Mouse (Mus musculus): ENCODE measurements around the gene Osbpl3. TPM values are rescaled to one million over a fixed set of nuclear protein-coding genes. Genes with fewer than 3 reads are reported as not detected.

Gene Osbpl3
- polyA plus RNA-seq, 1 experiment from 2014 or later, result 1.4 TPM

DNA sequence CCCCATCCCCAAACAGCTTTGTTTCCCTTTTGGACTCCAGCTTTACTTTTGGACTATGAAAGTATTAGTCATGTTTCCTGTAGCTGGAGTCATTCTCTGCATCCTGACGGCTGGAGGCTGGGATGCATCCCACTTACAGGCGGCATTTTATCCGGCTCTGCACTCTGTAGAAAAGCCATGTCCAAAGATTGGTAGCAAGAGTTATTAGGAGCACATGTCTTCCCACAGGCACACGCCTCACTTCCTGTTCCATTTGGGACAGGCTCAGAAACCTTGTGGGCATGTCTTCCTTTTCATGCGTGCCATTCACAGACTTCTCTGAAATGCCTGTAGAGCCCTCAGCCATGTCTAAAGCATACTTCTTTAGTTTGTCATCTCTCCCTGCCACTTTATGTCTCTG is 76.9 kb downstream of the Osbpl3 start:
- Histone ChIP-seq H3K27ac (no peak overlapping the region), H3K4me2 (no peak overlapping the region), H3K36me3 (no peaks in the 10 kb centered on the region), H3K27me3 (replicated peaks) (no peaks in the 10 kb centered on the region), H3K9ac (no peak overlapping the region), H3K9me3 (replicated peaks) (0 out of 2 replicates have a peak, but pooled peaks cover 3% of the 10 kb centered on the region), H3K4me1 (peaks cover 37% of the 10 kb centered on the region), H3K4me3 (no peak overlapping the region)
- 59% methylated on average over 5 of the region's 5 CpGs for WGBS (ENCODE audit: insufficient replicate concordance)
- ATAC-seq, result no peak

DNA sequence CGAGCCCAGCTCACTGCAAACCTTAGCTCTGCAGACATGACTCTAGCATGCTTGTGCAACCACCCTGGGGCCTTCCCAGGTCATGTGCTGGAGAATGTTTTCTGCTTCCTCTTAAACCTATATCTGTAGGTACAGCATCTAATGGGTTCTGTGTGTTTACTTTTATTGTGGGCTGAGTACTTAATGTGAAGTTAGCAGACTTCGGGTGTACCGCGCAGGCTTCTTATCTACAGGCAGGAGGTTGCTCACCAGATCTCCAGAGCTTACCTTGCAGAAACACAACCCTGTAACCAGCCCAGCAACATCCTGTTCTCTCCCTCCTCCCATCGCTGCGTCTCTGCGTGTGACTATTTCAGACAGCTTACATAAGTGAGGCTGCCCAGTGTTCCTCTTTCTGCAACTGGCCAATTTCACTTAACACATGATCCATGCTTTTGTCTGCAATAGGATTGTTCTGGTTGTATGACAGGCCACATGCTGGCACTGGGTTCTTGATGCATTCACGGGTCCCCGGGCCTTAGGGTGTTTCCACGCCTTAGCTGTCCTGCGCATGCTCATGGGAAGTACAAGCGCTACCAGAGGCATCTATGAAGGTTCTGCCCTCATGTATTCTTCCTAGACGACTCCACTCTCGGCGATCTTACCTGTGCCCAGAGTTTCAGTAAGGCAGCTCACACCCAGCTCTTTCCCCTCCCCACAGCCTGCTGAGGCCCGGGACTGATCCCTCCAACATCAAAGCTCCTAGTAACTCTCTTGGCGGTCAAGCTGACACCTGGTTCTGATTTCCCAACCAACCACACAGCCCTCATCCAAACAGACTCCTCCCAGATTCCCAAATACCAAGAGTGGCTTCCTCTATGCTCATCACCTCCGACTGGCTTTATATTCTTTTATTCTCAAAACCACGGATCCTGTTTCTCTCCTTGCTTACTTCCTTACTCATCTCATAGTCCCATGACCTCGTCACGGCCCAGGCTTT is 78.0 kb downstream of the Osbpl3 start:
- Histone ChIP-seq H3K9ac (no peak overlapping the region), H3K9me3 (replicated peaks) (0 out of 2 replicates have a peak, but pooled peaks cover 3% of the 10 kb centered on the region), H3K4me3 (no peak overlapping the region), H3K27ac (peak overlapping the region; percentile 67), H3K27me3 (replicated peaks) (no peaks in the 10 kb centered on the region), H3K4me1 (peaks cover 37% of the 10 kb centered on the region), H3K36me3 (no peaks in the 10 kb centered on the region), H3K4me2 (no peak overlapping the region)
- peak; percentile 40; the same call in 1 of the 2 replicates for ATAC-seq
- WGBS (ENCODE audit: insufficient replicate concordance), result 40% methylated on average over 21 of the region's 21 CpGs

DNA sequence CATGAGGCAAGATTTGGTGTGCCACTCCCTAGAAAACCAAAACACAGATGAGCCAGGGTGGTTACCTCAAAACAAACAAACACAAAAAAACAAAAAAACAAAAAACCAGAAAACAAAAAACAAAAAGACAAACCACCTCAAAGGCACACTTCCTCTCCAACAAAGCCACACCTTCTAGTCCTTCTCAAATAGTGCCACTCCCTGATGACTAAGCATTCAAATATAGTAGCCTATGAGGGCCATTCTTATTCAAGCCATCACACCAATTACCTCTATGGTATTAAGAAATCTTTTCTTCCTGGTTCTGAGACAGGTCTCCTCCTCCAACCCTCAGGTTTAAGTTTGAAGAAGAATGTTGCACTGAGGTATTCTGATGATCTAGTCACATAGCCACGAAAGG is 79.3 kb downstream of the Osbpl3 start:
- WGBS (ENCODE audit: insufficient replicate concordance), result 72% methylated on average over 1 of the region's 1 CpGs
- no peak overlapping the region for H3K4me3 ChIP-seq
- ATAC-seq, result no peak
- H3K27me3 ChIP-seq (replicated peaks), result no peaks in the 10 kb centered on the region
- H3K36me3 ChIP-seq, result no peaks in the 10 kb centered on the region
- H3K4me2 ChIP-seq, result no peak overlapping the region
- no peak overlapping the region for H3K9ac ChIP-seq
- 0 out of 2 replicates have a peak, but pooled peaks cover 3% of the 10 kb centered on the region for H3K9me3 ChIP-seq (replicated peaks)
- peaks cover 35% of the 10 kb centered on the region for H3K4me1 ChIP-seq
- no peak overlapping the region for H3K27ac ChIP-seq

DNA sequence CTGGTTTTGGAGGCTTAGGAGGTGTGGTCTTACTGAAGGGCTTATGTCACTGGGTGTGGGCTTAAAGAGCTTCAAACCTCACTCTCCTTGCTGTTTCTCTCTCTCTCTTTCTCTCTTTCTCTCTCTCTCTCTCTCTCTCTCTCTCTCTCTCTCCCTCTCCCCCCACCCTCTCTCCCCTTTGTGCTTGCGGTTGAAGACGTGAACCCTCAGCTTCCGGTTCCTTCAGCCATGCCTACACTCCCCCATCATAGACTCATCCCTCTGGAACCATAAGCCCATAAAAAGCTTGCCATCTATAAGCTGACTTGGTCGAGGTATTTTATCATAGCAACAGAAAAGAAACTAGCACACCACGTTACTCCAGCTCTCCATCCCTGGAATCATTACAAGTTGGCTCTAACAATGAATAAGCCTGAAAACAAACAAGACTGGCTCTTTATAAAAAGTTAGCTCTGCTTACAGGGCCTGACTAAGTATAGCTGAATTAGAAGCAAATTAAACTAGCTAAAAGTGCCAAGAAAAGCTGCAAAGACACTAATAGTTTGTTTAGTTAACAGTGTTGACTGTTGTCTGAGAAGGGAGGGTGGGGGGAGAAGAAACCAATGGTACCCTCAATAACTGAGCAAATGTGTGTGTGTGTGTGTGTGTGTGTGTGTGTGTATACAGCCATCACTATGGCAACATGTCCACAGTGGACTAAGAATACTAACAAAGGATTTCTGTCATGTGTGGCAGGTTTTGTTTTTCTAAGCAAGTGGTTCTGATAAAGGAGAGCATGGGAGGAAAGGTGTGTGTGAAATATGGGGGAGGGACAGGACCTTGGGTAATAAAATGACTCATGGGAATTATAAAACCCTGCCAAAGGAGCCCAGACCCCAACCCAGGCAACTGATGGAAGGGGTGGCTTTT is 83.2 kb downstream of the Osbpl3 start:
- Histone ChIP-seq H3K9me3 (replicated peaks) (0 out of 2 replicates have a peak, but pooled peaks cover 3% of the 10 kb centered on the region), H3K27me3 (replicated peaks) (no peaks in the 10 kb centered on the region), H3K27ac (no peak overlapping the region), H3K36me3 (no peaks in the 10 kb centered on the region), H3K9ac (no peak overlapping the region), H3K4me2 (no peak overlapping the region), H3K4me1 (peaks cover 12% of the 10 kb centered on the region), H3K4me3 (no peak overlapping the region)
- 61% methylated on average over 5 of the region's 5 CpGs for WGBS (ENCODE audit: insufficient replicate concordance)
- ATAC-seq, result no peak

DNA sequence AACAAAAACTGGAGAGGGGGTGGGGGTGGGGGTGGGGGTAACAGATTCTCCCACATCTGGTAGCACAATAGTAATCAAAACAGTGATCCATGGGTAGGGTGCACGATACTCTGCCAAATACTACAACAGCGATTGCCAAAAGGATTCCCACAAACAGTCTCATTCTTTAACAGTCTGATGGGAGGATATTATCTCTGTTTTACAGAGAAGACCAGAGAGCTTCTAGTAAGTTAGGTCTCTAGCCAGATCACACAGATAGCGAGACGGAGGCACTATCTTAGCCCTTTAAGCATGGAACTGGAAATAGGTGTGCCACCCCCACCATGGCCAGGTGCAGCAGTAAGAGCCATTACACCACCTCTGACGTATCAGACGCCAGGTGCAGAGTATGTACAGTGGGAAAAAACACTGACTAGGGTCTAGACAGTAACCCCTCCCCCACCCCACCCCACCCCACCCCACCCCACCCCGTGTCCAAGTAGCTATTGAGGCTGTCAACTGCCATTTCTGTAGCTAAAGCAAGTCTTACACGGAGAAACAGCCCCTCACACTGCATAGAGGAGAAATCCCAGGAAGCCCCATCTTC is 84.4 kb downstream of the Osbpl3 start:
- no peaks in the 10 kb centered on the region for H3K36me3 ChIP-seq
- H3K4me3 ChIP-seq, result no peak overlapping the region
- H3K9ac ChIP-seq, result no peak overlapping the region
- no peak overlapping the region for H3K27ac ChIP-seq
- no peak for ATAC-seq
- H3K27me3 ChIP-seq (replicated peaks), result no peaks in the 10 kb centered on the region
- peaks cover 8% of the 10 kb centered on the region for H3K4me1 ChIP-seq
- 55% methylated on average over 8 of the region's 8 CpGs for WGBS (ENCODE audit: insufficient replicate concordance)
- H3K9me3 ChIP-seq (replicated peaks), result no peaks in the 10 kb centered on the region
- H3K4me2 ChIP-seq, result no peak overlapping the region

DNA sequence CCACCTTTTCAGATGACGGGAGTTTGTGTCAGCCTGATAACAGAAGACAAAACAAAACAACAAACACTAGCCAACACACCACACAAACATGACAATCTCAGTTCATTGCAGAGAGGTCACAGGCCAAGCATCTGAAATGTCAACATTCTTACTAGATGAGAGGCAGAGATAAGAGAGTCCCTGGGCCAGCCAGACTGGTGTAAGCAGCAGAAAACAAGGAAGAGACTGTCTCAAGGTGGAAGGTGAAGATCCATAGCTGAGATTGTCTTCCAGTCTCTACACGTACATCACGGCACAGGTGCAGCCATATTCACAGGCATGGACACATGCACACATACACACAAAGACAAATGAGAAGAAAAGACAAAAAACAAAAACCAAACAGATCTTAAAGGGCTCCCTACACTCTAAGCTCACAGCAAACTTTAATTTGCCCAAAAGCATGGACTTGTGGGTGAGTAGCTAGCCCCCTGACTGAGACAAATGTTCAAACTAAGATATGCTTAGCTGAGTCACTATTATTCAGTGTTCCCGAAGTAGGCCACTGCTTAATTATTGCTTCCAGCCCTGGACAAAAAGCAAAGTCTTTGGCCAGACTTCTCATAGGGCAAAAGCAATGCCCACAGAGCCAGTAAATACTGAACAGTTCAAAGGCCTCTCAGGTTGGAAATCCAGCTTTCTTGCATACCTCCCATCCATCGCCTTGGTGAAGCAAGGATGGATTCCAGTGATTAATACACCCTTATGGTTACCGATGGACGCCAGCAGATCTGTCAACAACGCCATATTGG is 87.3 kb downstream of the Osbpl3 start:
- Histone ChIP-seq H3K36me3 (no peaks in the 10 kb centered on the region), H3K27ac (no peak overlapping the region), H3K4me2 (no peak overlapping the region), H3K27me3 (replicated peaks) (no peaks in the 10 kb centered on the region), H3K9ac (no peak overlapping the region), H3K4me1 (peaks cover 8% of the 10 kb centered on the region), H3K9me3 (replicated peaks) (no peaks in the 10 kb centered on the region), H3K4me3 (no peak overlapping the region)
- WGBS (ENCODE audit: insufficient replicate concordance), result 80% methylated on average over 8 of the region's 8 CpGs
- ATAC-seq, result no peak

DNA sequence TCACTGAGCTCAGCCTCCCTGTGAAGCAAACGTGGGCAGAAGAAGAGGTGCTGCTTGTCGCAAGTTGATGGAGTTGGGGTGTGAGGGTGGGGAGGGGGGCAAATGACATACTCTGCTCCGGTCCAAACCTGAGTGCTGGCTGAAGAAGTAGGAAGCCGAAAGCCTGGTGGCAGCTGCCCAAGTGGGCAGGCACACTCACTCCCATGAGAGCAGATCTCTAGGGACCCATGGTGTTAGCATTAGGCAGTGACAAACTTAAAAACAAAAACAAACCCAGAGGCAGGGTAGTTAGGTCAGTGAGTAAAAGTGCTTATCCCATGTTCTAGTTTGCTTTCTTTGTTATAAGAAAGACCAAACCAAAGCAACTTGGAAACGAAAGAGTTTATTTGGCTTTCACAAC is 88.2 kb downstream of the Osbpl3 start:
- Histone ChIP-seq H3K36me3 (no peaks in the 10 kb centered on the region), H3K4me2 (no peak overlapping the region), H3K4me3 (no peak overlapping the region), H3K27ac (no peak overlapping the region), H3K4me1 (peaks cover 8% of the 10 kb centered on the region), H3K27me3 (replicated peaks) (no peaks in the 10 kb centered on the region), H3K9ac (no peak overlapping the region), H3K9me3 (replicated peaks) (no peaks in the 10 kb centered on the region)
- no peak for ATAC-seq
- 81% methylated on average over 5 of the region's 5 CpGs for WGBS (ENCODE audit: insufficient replicate concordance)

DNA sequence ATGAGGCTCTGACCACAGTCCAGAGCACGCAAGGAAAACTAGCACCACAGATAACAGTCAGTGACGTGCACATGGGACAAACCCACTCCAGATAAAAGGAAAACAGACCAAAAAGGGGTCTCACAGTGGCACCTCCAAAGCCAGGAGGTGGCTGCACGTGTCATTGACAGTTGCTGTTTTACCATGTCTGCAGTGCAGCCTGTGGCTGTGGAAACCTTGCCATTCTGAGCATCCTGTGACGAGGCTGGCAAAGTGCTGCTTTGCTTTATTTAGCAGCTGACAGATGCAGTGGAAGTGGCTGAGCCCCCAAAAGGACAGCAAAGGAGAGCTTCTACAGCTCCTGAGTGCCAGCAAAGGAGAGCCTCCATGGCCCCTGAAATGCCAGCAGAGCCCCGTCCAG is 89.3 kb downstream of the Osbpl3 start:
- Histone ChIP-seq H3K9ac (no peak overlapping the region), H3K27ac (no peak overlapping the region), H3K4me3 (no peak overlapping the region), H3K4me2 (no peak overlapping the region), H3K9me3 (replicated peaks) (no peaks in the 10 kb centered on the region), H3K4me1 (peaks cover 5% of the 10 kb centered on the region), H3K27me3 (replicated peaks) (no peaks in the 10 kb centered on the region), H3K36me3 (no peaks in the 10 kb centered on the region)
- ATAC-seq, result no peak
- WGBS (ENCODE audit: insufficient replicate concordance), result 60% methylated on average over 5 of the region's 5 CpGs

DNA sequence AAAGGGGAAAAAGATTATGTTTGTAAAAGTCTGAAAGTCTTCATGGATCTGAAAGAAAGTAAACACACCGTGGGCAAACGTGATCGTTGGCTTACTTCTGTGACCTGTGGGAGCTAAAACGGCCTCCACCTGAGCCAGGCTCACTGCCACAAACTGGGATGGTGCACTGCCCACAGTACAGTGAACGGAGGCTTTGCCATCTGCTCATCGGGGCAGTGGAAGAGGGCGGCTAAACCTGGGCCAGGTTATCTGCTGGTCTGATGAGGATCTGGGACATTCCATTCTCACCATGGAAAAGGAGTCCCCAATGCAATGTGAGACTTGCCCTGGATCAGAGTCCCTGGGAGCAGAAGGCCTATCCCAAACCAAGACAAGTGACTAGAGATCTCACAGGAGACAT is 89.7 kb downstream of the Osbpl3 start:
- 72% methylated on average over 7 of the region's 7 CpGs for WGBS (ENCODE audit: insufficient replicate concordance)
- Histone ChIP-seq H3K9ac (no peak overlapping the region), H3K4me1 (peaks cover under 1% of the 10 kb centered on the region; the same call in 1 of the 2 replicates), H3K4me3 (no peak overlapping the region), H3K4me2 (no peak overlapping the region), H3K9me3 (replicated peaks) (no peaks in the 10 kb centered on the region), H3K27me3 (replicated peaks) (no peaks in the 10 kb centered on the region), H3K27ac (no peak overlapping the region), H3K36me3 (no peaks in the 10 kb centered on the region)
- ATAC-seq, result no peak

DNA sequence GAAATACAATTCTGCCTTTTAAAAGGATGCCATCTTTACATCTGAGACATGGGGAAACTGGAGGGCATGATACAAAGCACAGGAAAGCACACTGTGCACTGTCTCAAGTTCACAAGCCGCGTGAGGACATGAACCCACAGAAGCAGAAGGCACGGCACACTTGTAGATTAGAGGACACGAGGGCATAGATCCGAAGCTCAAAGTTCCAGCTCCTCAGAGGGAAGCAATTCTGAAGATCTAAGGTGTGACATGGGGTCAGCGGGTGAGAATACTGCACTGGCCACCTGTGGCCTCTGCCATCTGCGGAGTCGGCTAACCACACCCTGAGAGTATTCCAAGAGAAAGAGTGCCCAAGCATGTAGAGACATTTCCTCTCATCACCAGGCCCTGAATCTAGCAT is 91.6 kb downstream of the Osbpl3 start:
- no peak for ATAC-seq
- Histone ChIP-seq H3K4me2 (no peak overlapping the region), H3K36me3 (no peaks in the 10 kb centered on the region), H3K9me3 (replicated peaks) (no peaks in the 10 kb centered on the region), H3K4me3 (no peak overlapping the region), H3K27ac (no peak overlapping the region), H3K27me3 (replicated peaks) (no peaks in the 10 kb centered on the region), H3K4me1 (no peaks in the 10 kb centered on the region), H3K9ac (no peak overlapping the region)
- 83% methylated on average over 8 of the region's 8 CpGs for WGBS (ENCODE audit: insufficient replicate concordance)

DNA sequence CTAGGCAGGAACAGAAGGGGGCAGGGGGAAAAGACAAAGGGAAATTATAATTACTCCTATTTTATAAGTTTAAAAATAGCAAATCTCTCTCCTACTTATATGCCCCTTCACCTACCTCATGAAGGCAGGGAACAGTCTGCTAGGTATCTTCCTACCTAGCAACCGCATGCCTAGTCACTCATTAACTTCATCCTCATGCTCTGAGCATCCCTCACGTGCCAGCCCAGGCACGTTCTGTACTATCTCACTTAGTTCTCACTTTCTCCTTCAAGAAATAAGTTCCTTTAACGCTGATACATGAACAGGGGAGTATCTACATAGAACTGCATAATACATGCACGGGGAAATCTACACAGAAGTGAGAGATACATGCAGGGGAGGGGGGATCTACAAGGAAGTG is 92.6 kb downstream of the Osbpl3 start:
- H3K4me2 ChIP-seq, result no peak overlapping the region
- H3K9me3 ChIP-seq (replicated peaks), result no peaks in the 10 kb centered on the region
- H3K4me1 ChIP-seq, result no peaks in the 10 kb centered on the region; the same call in 1 of the 2 replicates
- H3K27me3 ChIP-seq (replicated peaks), result no peaks in the 10 kb centered on the region
- no peaks in the 10 kb centered on the region for H3K36me3 ChIP-seq
- no peak for ATAC-seq
- H3K4me3 ChIP-seq, result no peak overlapping the region
- 68% methylated on average over 5 of the region's 5 CpGs for WGBS (ENCODE audit: insufficient replicate concordance)
- no peak overlapping the region for H3K27ac ChIP-seq
- no peak overlapping the region for H3K9ac ChIP-seq
